Mouse (Mus musculus) limb, embryonic 12.5 days (tissue): ENCODE measurements around the gene Pbx2. TPM values are rescaled to one million over a fixed set of nuclear protein-coding genes. Genes with fewer than 3 reads are reported as not detected.

ENCODE experiments used
- ATAC-seq: fragments of 200-750 bp; cut with Nextera tagmentation; 2 replicates; pipeline ENCODE4 v1.8.0; 2017; ENCODE audit warnings: low read depth, moderate TSS enrichment; ENCODE audit not compliant: insufficient number of reproducible peaks, insufficient read depth, low FRiP score, low TSS enrichment
- H3K27ac ChIP-seq: fragments of 300-500 bp; sonication (generic); 2 replicates; pipeline ENCODE4 v1.5.1; 2016; ENCODE audit warnings: mild to moderate bottlenecking, moderate library complexity
- H3K27me3 ChIP-seq: fragments of 300-500 bp; sonication (generic); 2 replicates; pipeline ENCODE4 v1.6.1; 2016; ENCODE audit warnings: mild to moderate bottlenecking, moderate library complexity
- H3K36me3 ChIP-seq: fragments of 300-500 bp; sonication (generic); 2 replicates; pipeline ENCODE4 v1.6.1; 2016; ENCODE audit warnings: mild to moderate bottlenecking, moderate library complexity
- H3K4me1 ChIP-seq: fragments of 300-500 bp; sonication (generic); replicated peaks from 2 replicates; pipeline ENCODE4 v1.6.1; 2016
- H3K4me2 ChIP-seq: fragments of 300-500 bp; sonication (generic); 2 replicates; pipeline ENCODE4 v1.6.1; 2016; ENCODE audit warnings: mild to moderate bottlenecking, moderate library complexity
- H3K4me3 ChIP-seq: fragments of 300-500 bp; sonication (generic); replicated peaks from 2 replicates; pipeline ENCODE4 v1.5.1; 2016; ENCODE audit warnings: mild to moderate bottlenecking
- H3K9ac ChIP-seq: fragments of 300-500 bp; sonication (generic); replicated peaks from 2 replicates; pipeline ENCODE4 v1.6.1; 2016; ENCODE audit warnings: mild to moderate bottlenecking, moderate library complexity
- H3K9me3 ChIP-seq: fragments of 300-500 bp; sonication (generic); 2 replicates; pipeline ENCODE4 v1.6.1; 2016; ENCODE audit warnings: mild to moderate bottlenecking, moderate library complexity
- WGBS: fragments of 180-500 bp; shearing (Covaris S2); methylation state at CpG from one replicate; pipeline ENCODE4 v1.1.7; 2016; 5-methylcytosine and 5-hydroxymethylcytosine counted together
- polyA plus RNA-seq: library from polyadenylated mRNA; unstranded; fragments of >200 nt; fragmentation: Nextera tagmentation; extraction: Ambion mirVana; gene quantifications from 2 replicates; pipeline ENCODE4 v1.2.1, GENCODE M21; 2016

Pbx2 gene
- polyA plus RNA-seq, 1 experiment from 2014 or later, result 24.6 TPM

GRCm38 (mm10) chr17:34629796-34630603, 38.9 kb downstream of the Pbx2 start:
- Histone ChIP-seq H3K4me3 (peak overlapping the region; percentile 76), H3K9ac (peak overlapping the region; percentile 44; the same call in 1 of the 2 replicates), H3K27ac (no peak overlapping the region), H3K27me3 (peaks cover 59% of the 10 kb centered on the region), H3K36me3 (peaks cover 8% of the 10 kb centered on the region; the same call in 1 of the 2 replicates), H3K4me2 (peak overlapping the region; percentile 87), H3K9me3 (no peaks in the 10 kb centered on the region), H3K4me1 (peaks cover 54% of the 10 kb centered on the region)
- WGBS, result 13% methylated on average over 12 of the region's 12 CpGs
- no peak for ATAC-seq

- no peaks in the 10 kb centered on the region for H3K9me3 ChIP-seq
- H3K36me3 ChIP-seq, result no peaks in the 10 kb centered on the region
- H3K27ac ChIP-seq, result no peak overlapping the region
- no peak for ATAC-seq
- H3K4me3 ChIP-seq, result peak overlapping the region; percentile 41
- 1% methylated on average over 48 of the region's 48 CpGs for WGBS
- peak overlapping the region; percentile 73 for H3K4me2 ChIP-seq
- H3K27me3 ChIP-seq, result peaks cover 64% of the 10 kb centered on the region
- H3K9ac ChIP-seq, result peak overlapping the region; percentile 44
- peaks cover 54% of the 10 kb centered on the region for H3K4me1 ChIP-seq
These were observed 39.8 kb downstream of the Pbx2 start for GRCm38 (mm10) chr17:34630761-34631301.

- Histone ChIP-seq H3K36me3 (no peaks in the 10 kb centered on the region), H3K4me3 (peak overlapping the region; percentile 41), H3K9me3 (no peaks in the 10 kb centered on the region), H3K9ac (peak overlapping the region; percentile 48), H3K27ac (no peak overlapping the region), H3K27me3 (peaks cover 71% of the 10 kb centered on the region), H3K4me1 (peaks cover 48% of the 10 kb centered on the region), H3K4me2 (peak overlapping the region; percentile 73)
- no peak for ATAC-seq
- WGBS, result 6% methylated on average over 12 of the region's 12 CpGs
These were observed 40.6 kb downstream of the Pbx2 start for GRCm38 (mm10) chr17:34631647-34632046.

- WGBS, result 2% methylated on average over 26 of the region's 26 CpGs
- no peaks in the 10 kb centered on the region for H3K9me3 ChIP-seq
- peaks cover 75% of the 10 kb centered on the region for H3K27me3 ChIP-seq
- H3K9ac ChIP-seq, result peak overlapping the region; percentile 48; the same call in 1 of the 2 replicates
- H3K4me3 ChIP-seq, result peak overlapping the region; percentile 41
- no peak overlapping the region for H3K27ac ChIP-seq
- peaks cover 48% of the 10 kb centered on the region for H3K4me1 ChIP-seq
- H3K36me3 ChIP-seq, result no peaks in the 10 kb centered on the region
- H3K4me2 ChIP-seq, result peak overlapping the region; percentile 73
- ATAC-seq, result 0 out of 2 replicates have a peak, but pooled peaks have one; percentile 35
These were observed 41.2 kb downstream of the Pbx2 start for GRCm38 (mm10) chr17:34632261-34632691.

- Histone ChIP-seq H3K4me3 (no peak overlapping the region), H3K4me1 (peaks cover 21% of the 10 kb centered on the region), H3K9ac (no peak overlapping the region), H3K36me3 (no peaks in the 10 kb centered on the region), H3K27me3 (peaks cover 51% of the 10 kb centered on the region), H3K9me3 (0 out of 2 replicates have a peak, but pooled peaks cover 6% of the 10 kb centered on the region), H3K4me2 (no peak overlapping the region), H3K27ac (no peak overlapping the region)
- WGBS, result 74% methylated on average over 2 of the region's 2 CpGs
- ATAC-seq, result no peak
These were observed 44.6 kb downstream of the Pbx2 start for GRCm38 (mm10) chr17:34635671-34636070.

- no peak overlapping the region for H3K9ac ChIP-seq
- 64% methylated on average over 3 of the region's 3 CpGs for WGBS
- no peak overlapping the region for H3K27ac ChIP-seq
These were observed 46.4 kb downstream of the Pbx2 start for GRCm38 (mm10) chr17:34637459-34637858.

GRCm38 (mm10) chr17:34639461-34640255, 48.6 kb downstream of the Pbx2 start:
- ATAC-seq, result no peak
- no peak overlapping the region for H3K4me2 ChIP-seq
- WGBS, result 79% methylated on average over 7 of the region's 7 CpGs
- H3K9ac ChIP-seq, result no peak overlapping the region
- peaks cover 13% of the 10 kb centered on the region for H3K4me1 ChIP-seq
- H3K4me3 ChIP-seq, result no peak overlapping the region
- H3K36me3 ChIP-seq, result no peaks in the 10 kb centered on the region
- H3K27me3 ChIP-seq, result peaks cover 16% of the 10 kb centered on the region
- H3K9me3 ChIP-seq, result 0 out of 2 replicates have a peak, but pooled peaks cover 6% of the 10 kb centered on the region
- H3K27ac ChIP-seq, result no peak overlapping the region; the same call in 1 of the 2 replicates

More at GRCm38 (mm10) chr17:34637459-34637858, 46.4 kb downstream of the Pbx2 start:
- ATAC-seq, result no peak
- Histone ChIP-seq H3K4me1 (peaks cover 13% of the 10 kb centered on the region), H3K4me2 (no peak overlapping the region), H3K9me3 (0 out of 2 replicates have a peak, but pooled peaks cover 6% of the 10 kb centered on the region), H3K4me3 (no peak overlapping the region), H3K27me3 (peaks cover 33% of the 10 kb centered on the region), H3K36me3 (no peaks in the 10 kb centered on the region)

GRCm38 (mm10) chr17:34640778-34641601, 49.9 kb downstream of the Pbx2 start:
- H3K27ac ChIP-seq, result peak overlapping the region; percentile 91
- peaks cover 22% of the 10 kb centered on the region for H3K4me1 ChIP-seq
- no peak overlapping the region for H3K4me3 ChIP-seq
- WGBS, result 14% methylated on average over 11 of the region's 11 CpGs
- H3K36me3 ChIP-seq, result peaks cover 5% of the 10 kb centered on the region; the same call in 1 of the 2 replicates
- ATAC-seq, result peak; percentile 61
- peak overlapping the region; percentile 28 for H3K4me2 ChIP-seq
- H3K9me3 ChIP-seq, result 0 out of 2 replicates have a peak, but pooled peaks cover 6% of the 10 kb centered on the region
- H3K27me3 ChIP-seq, result peaks cover 10% of the 10 kb centered on the region; the same call in 1 of the 2 replicates
- peak overlapping the region; percentile 40 for H3K9ac ChIP-seq

GRCm38 (mm10) chr17:34641945-34642344, 50.9 kb downstream of the Pbx2 start:
- Histone ChIP-seq H3K36me3 (peaks cover 6% of the 10 kb centered on the region; the same call in 1 of the 2 replicates), H3K27ac (peak overlapping the region; percentile 91)
- 86% methylated on average over 3 of the region's 3 CpGs for WGBS

GRCm38 (mm10) chr17:34643379-34643778, 52.3 kb downstream of the Pbx2 start:
- H3K36me3 ChIP-seq, result peaks cover 6% of the 10 kb centered on the region; the same call in 1 of the 2 replicates
- no peak overlapping the region for H3K4me2 ChIP-seq
- H3K9me3 ChIP-seq, result 0 out of 2 replicates have a peak, but pooled peaks cover 6% of the 10 kb centered on the region
- WGBS, result 89% methylated on average over 4 of the region's 4 CpGs
- H3K27ac ChIP-seq, result no peak overlapping the region
- no peak overlapping the region for H3K4me3 ChIP-seq
- H3K9ac ChIP-seq, result no peak overlapping the region
- H3K27me3 ChIP-seq, result no peaks in the 10 kb centered on the region
- peaks cover 30% of the 10 kb centered on the region for H3K4me1 ChIP-seq
- no peak for ATAC-seq

More at GRCm38 (mm10) chr17:34641945-34642344, 50.9 kb downstream of the Pbx2 start:
- Histone ChIP-seq H3K4me2 (no peak overlapping the region), H3K9me3 (0 out of 2 replicates have a peak, but pooled peaks cover 6% of the 10 kb centered on the region), H3K9ac (no peak overlapping the region), H3K27me3 (peaks cover 2% of the 10 kb centered on the region; the same call in 1 of the 2 replicates), H3K4me1 (peaks cover 22% of the 10 kb centered on the region), H3K4me3 (no peak overlapping the region)
- no peak for ATAC-seq
